Mouse (Mus musculus): Measurements from ENCODE around the gene Tmprss4. TPM values are rescaled to one million over a fixed set of nuclear protein-coding genes. Genes with fewer than 3 reads are reported as not detected.

Gene Tmprss4
- polyA plus RNA-seq, 1 experiment from 2014 or later: not detected

DNA sequence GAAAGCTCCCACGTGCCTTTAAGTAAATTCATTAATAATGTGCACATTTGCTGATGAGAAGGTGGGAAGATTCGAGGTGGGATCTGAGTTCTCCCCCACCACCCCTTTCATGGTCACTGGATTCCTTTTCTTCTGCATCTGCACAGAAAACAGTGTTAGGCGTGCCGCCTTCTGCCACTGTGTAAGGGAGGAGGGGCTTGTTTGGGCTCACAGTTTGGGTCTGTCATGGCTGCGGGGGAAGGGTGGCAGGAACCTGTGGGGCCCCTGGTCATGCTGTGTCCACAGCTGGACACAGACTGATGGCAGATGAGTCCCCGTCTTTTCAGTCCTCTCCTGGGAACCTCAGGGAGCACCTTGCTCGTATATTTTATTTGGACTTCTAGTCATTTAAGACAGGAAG lies 32.9 kb upstream of the Tmprss4 start:
- Histone ChIP-seq H3K27me3 (ENCODE audit: control insufficient read depth, insufficient read depth, low read depth, low read length) (no peaks in the 10 kb centered on the region), H3K27ac (ENCODE audit: low read length) (no peak overlapping the region), H3K4me2 (ENCODE audit: low read length) (no peak overlapping the region), H3K9ac (ENCODE audit: low read depth, low read length) (no peak overlapping the region), H3K4me1 (ENCODE audit: control insufficient read depth, insufficient read depth, low read length) (no peaks in the 10 kb centered on the region), H3K4me3 (ENCODE audit: low read depth, low read length) (no peak overlapping the region), H3K36me3 (ENCODE audit: control insufficient read depth, insufficient read depth, low read length) (no peaks in the 10 kb centered on the region), H3K9me3 (replicated peaks; ENCODE audit: control insufficient read depth, low read length, poor library complexity, severe bottlenecking) (no peaks in the 10 kb centered on the region)
- WGBS: 45% methylated on average over 7 of the region's 7 CpGs
- ATAC-seq: no peak

DNA sequence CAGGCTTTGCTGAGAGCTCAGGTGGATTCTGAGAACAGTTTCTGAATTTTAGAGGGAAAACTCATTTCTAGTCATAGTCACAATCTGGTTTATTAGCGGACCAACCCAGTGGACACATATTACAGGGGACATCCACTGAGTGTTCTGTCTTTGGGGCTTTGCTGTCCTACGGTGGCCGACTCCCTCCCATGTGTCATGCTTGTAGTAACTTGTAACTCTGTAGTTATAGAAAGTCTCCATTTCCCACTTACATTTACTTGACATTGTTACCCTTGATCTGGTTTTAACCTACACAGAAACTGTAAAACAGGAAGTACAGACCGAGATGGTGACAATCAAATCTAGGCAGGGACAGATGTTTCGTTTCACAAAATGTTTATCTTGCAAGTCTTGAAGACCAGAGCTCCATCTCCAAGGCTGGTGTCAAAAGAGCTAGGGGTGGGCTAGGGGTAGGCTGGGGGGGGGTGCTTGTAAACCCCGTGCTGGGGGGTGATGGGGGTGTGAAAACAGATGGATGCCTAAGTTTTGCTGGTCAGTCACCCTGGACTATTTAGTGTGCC lies 31.9 kb upstream of the Tmprss4 start:
- H3K4me3 ChIP-seq (ENCODE audit: low read depth, low read length): no peak overlapping the region

DNA sequence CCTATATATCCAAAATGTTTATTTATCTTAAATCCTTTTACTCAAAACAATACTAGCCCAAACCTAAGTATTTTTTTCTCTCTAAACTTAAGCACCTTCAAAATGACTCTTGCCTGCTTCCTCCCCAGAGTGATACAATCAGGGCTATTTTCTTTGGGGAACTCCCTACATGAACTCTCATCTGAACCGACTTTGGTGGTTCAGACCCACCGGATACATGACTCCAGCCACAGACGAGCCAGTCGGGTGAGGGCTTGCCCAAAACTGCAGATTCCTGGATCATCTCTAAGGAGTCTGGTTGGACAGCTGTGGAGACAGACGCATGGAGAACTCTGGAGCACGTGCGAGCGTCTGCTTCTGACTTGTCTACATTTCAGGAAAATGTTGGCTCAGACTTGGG lies 25.5 kb upstream of the Tmprss4 start:
- Histone ChIP-seq H3K4me3 (ENCODE audit: low read depth, low read length) (no peak overlapping the region), H3K27ac (ENCODE audit: low read length) (no peak overlapping the region), H3K4me1 (ENCODE audit: control insufficient read depth, insufficient read depth, low read length) (no peaks in the 10 kb centered on the region), H3K4me2 (ENCODE audit: low read length) (no peak overlapping the region), H3K9ac (ENCODE audit: low read depth, low read length) (no peak overlapping the region), H3K27me3 (ENCODE audit: control insufficient read depth, insufficient read depth, low read depth, low read length) (no peaks in the 10 kb centered on the region), H3K36me3 (ENCODE audit: control insufficient read depth, insufficient read depth, low read length) (no peaks in the 10 kb centered on the region), H3K9me3 (replicated peaks; ENCODE audit: control insufficient read depth, low read length, poor library complexity, severe bottlenecking) (no peaks in the 10 kb centered on the region)
- ATAC-seq: no peak
- 87% methylated on average over 8 of the region's 8 CpGs for WGBS

More for the DNA sequence above, 31.9 kb upstream of the Tmprss4 start:
- 93% methylated on average over 6 of the region's 6 CpGs for WGBS
- no peaks in the 10 kb centered on the region for H3K4me1 ChIP-seq (ENCODE audit: control insufficient read depth, insufficient read depth, low read length)
- ATAC-seq: no peak
- H3K9ac ChIP-seq (ENCODE audit: low read depth, low read length): no peak overlapping the region
- H3K9me3 ChIP-seq (replicated peaks; ENCODE audit: control insufficient read depth, low read length, poor library complexity, severe bottlenecking): no peaks in the 10 kb centered on the region
- H3K27me3 ChIP-seq (ENCODE audit: control insufficient read depth, insufficient read depth, low read depth, low read length): no peaks in the 10 kb centered on the region
- no peak overlapping the region for H3K4me2 ChIP-seq (ENCODE audit: low read length)
- no peaks in the 10 kb centered on the region for H3K36me3 ChIP-seq (ENCODE audit: control insufficient read depth, insufficient read depth, low read length)
- H3K27ac ChIP-seq (ENCODE audit: low read length): no peak overlapping the region

DNA sequence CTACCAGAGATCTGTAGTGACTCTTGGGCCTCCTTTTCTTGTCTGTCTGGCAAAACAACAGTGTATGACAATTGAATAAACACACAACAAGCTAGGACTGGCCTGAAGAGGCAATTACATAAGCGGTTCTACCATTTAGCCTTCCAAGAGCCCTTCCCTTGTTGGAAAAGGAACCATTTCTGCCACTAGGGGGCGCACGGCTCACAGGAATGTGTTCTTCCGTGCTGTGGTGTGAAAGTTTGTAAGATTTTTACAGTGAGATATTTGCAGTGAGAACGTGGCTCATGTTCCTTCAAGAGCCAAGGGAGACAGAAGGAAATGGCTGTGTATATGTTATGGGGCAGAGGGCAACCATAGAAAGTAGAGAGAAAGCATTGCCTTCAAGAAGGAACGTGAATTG lies 17.7 kb upstream of the Tmprss4 start:
- Histone ChIP-seq H3K4me1 (ENCODE audit: control insufficient read depth, insufficient read depth, low read length) (no peaks in the 10 kb centered on the region), H3K4me2 (ENCODE audit: low read length) (no peak overlapping the region), H3K36me3 (ENCODE audit: control insufficient read depth, insufficient read depth, low read length) (no peaks in the 10 kb centered on the region), H3K27ac (ENCODE audit: low read length) (no peak overlapping the region), H3K4me3 (ENCODE audit: low read depth, low read length) (no peak overlapping the region), H3K27me3 (ENCODE audit: control insufficient read depth, insufficient read depth, low read depth, low read length) (no peaks in the 10 kb centered on the region), H3K9me3 (replicated peaks; ENCODE audit: control insufficient read depth, low read length, poor library complexity, severe bottlenecking) (no peaks in the 10 kb centered on the region), H3K9ac (ENCODE audit: low read depth, low read length) (no peak overlapping the region)
- 17% methylated on average over 6 of the region's 6 CpGs for WGBS
- ATAC-seq: no peak; the same call in 1 of the 2 replicates

DNA sequence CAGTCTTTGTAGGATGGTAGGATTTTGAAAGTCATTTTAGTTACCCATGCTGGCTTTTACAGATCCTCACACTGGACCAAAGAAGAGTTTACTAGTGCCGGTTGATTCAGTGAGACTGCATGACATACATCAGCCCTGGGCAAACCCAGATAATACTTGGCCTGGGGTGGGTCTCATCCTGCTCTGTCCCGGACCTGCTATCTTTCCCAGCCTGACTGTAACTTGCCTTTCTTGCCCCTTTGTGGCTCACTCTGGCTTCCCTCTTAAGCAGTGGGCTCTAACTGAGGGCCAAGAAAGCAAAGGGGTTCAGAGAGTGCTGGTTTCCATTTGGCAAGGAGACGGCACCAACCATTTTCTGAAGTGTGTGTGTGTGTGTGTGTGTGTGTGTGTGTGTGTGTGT lies 15.8 kb upstream of the Tmprss4 start:
- Histone ChIP-seq H3K27ac (ENCODE audit: low read length) (no peak overlapping the region), H3K9me3 (replicated peaks; ENCODE audit: control insufficient read depth, low read length, poor library complexity, severe bottlenecking) (no peaks in the 10 kb centered on the region), H3K9ac (ENCODE audit: low read depth, low read length) (no peak overlapping the region), H3K4me1 (ENCODE audit: control insufficient read depth, insufficient read depth, low read length) (no peaks in the 10 kb centered on the region; the same call in 1 of the 2 replicates), H3K27me3 (ENCODE audit: control insufficient read depth, insufficient read depth, low read depth, low read length) (no peaks in the 10 kb centered on the region), H3K36me3 (ENCODE audit: control insufficient read depth, insufficient read depth, low read length) (no peaks in the 10 kb centered on the region), H3K4me3 (ENCODE audit: low read depth, low read length) (no peak overlapping the region), H3K4me2 (ENCODE audit: low read length) (no peak overlapping the region)
- no peak for ATAC-seq
- 92% methylated on average over 3 of the region's 3 CpGs for WGBS

DNA sequence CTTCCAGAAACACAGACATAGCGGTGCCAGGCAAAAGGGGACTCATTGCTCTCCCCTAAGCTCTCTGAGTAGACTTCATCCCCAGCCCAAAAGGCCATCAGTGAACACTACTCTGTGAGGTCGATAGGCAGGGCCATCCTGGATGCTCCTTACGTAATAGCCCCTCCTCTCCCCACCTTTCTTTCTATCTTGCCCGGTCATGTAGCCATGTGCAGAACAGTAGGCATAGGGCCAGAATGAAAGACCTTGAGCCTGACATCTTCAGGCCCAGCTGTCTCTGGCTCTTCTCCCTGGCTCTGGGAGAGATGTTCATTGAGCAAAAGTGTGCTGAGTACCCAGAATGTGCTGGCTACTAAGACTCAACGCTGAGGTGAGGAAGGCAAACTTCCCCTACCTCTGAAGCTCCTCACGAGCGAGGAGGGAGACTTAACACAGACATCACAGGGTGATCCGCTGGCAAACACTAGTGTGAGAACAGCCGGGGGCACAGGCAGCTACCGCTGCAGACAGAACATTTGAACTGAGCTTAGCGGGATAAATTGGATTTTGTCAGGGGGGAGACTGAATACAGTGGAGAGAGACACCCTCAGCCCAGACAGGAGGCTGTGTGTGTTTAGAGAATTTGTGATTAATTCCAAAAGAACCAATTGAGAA lies 11.8 kb upstream of the Tmprss4 start:
- no peaks in the 10 kb centered on the region for H3K27me3 ChIP-seq (ENCODE audit: control insufficient read depth, insufficient read depth, low read depth, low read length)
- 54% methylated on average over 11 of the region's 11 CpGs for WGBS

DNA sequence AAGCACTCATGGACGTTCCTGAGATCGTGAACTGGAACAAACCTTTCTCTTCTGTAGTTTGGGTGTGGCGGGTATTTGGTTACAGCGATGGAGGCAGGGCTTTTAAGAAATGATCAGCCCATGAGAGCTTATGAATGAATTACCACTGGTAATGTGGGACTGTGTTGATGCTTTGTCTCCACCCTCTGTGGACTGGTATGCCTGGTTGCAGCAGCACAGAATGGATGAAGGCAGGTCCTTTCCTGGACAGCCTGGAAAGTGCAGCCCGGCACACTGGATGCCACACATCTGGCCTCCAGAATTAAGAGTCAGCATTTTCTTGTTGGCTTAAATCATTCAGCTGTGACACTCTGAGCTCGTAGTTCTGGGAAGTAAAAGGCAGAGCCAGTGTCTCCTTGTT lies 8.1 kb upstream of the Tmprss4 start:
- Histone ChIP-seq H3K36me3 (ENCODE audit: control insufficient read depth, insufficient read depth, low read length) (no peaks in the 10 kb centered on the region), H3K9me3 (replicated peaks; ENCODE audit: control insufficient read depth, low read length, poor library complexity, severe bottlenecking) (no peaks in the 10 kb centered on the region), H3K4me3 (ENCODE audit: low read depth, low read length) (no peak overlapping the region), H3K27me3 (ENCODE audit: control insufficient read depth, insufficient read depth, low read depth, low read length) (no peaks in the 10 kb centered on the region), H3K9ac (ENCODE audit: low read depth, low read length) (no peak overlapping the region), H3K4me1 (ENCODE audit: control insufficient read depth, insufficient read depth, low read length) (no peaks in the 10 kb centered on the region; the same call in 1 of the 2 replicates), H3K27ac (ENCODE audit: low read length) (no peak overlapping the region), H3K4me2 (ENCODE audit: low read length) (no peak overlapping the region)
- no peak for ATAC-seq
- WGBS: 65% methylated on average over 6 of the region's 6 CpGs

More for the DNA sequence above, 11.8 kb upstream of the Tmprss4 start:
- H3K4me1 ChIP-seq (ENCODE audit: control insufficient read depth, insufficient read depth, low read length): no peaks in the 10 kb centered on the region; the same call in 1 of the 2 replicates
- no peak for ATAC-seq
- H3K27ac ChIP-seq (ENCODE audit: low read length): no peak overlapping the region
- H3K4me2 ChIP-seq (ENCODE audit: low read length): no peak overlapping the region
- H3K36me3 ChIP-seq (ENCODE audit: control insufficient read depth, insufficient read depth, low read length): no peaks in the 10 kb centered on the region
- no peaks in the 10 kb centered on the region for H3K9me3 ChIP-seq (replicated peaks; ENCODE audit: control insufficient read depth, low read length, poor library complexity, severe bottlenecking)
- no peak overlapping the region for H3K9ac ChIP-seq (ENCODE audit: low read depth, low read length)
- no peak overlapping the region for H3K4me3 ChIP-seq (ENCODE audit: low read depth, low read length)

DNA sequence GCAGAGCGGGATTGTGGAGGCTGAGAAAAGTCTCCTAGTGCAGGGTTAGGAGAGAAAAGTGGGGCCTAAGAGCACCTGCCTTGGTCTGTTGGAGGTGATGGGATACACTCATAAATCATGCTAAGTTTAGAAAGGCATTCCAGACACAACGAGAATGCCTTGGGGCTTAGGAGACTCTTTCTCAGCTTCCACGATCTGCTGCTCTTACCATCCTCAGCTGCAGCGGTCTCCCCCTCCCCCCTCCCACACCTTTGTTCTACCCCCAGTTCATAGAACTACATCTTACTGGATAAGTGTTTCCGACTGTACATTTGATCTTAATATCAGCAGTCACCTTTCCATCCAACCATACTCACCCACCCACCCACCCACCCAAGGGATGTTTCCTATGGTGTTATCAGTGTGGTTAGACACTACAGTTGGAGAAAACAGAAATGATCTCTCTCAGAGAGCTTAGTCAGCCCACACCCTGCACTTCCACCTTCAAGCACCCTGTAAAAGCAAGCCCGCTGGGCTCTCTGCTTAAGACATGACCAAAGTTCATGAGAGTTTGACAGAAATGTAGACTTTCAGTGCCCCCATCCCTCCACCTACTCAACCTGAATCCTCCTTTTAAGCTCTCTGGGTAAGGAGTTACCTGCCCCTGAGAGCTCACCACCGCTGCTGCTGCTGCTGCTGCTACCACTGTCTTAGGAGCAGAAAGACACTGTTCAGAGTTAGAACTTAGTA lies 3.3 kb upstream of the Tmprss4 start:
- Histone ChIP-seq H3K36me3 (ENCODE audit: control insufficient read depth, insufficient read depth, low read length) (no peaks in the 10 kb centered on the region), H3K27me3 (ENCODE audit: control insufficient read depth, insufficient read depth, low read depth, low read length) (no peaks in the 10 kb centered on the region), H3K4me2 (ENCODE audit: low read length) (no peak overlapping the region), H3K9me3 (replicated peaks; ENCODE audit: control insufficient read depth, low read length, poor library complexity, severe bottlenecking) (no peaks in the 10 kb centered on the region), H3K4me3 (ENCODE audit: low read depth, low read length) (no peak overlapping the region), H3K27ac (ENCODE audit: low read length) (no peak overlapping the region), H3K9ac (ENCODE audit: low read depth, low read length) (no peak overlapping the region), H3K4me1 (ENCODE audit: control insufficient read depth, insufficient read depth, low read length) (no peaks in the 10 kb centered on the region)
- 82% methylated on average over 7 of the region's 7 CpGs for WGBS
- no peak for ATAC-seq

DNA sequence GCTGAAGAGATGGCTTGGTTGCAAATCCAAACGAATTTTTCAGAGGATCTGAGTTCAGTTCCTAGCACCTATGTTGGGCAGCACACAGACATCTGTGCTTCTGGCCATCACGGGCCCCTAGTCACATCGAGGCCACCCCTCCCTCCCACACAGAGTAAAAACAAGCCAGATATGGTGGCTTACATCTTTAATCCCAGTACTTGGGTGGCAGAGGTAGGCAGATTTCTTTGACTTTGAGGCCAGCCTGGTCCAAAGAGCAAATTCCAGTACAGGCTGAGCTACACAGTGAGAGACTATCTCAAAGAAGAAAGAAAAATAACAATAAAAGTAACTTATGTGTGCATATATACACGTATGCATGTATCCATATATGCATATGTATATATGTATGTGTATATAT lies 2.2 kb upstream of the Tmprss4 start:
- H3K27ac ChIP-seq (ENCODE audit: low read length): no peak overlapping the region
- no peak overlapping the region for H3K9ac ChIP-seq (ENCODE audit: low read depth, low read length)
- 74% methylated on average over 4 of the region's 4 CpGs for WGBS
- no peaks in the 10 kb centered on the region for H3K27me3 ChIP-seq (ENCODE audit: control insufficient read depth, insufficient read depth, low read depth, low read length)
- no peaks in the 10 kb centered on the region for H3K36me3 ChIP-seq (ENCODE audit: control insufficient read depth, insufficient read depth, low read length)
- H3K9me3 ChIP-seq (replicated peaks; ENCODE audit: control insufficient read depth, low read length, poor library complexity, severe bottlenecking): no peaks in the 10 kb centered on the region
- no peak overlapping the region for H3K4me2 ChIP-seq (ENCODE audit: low read length)
- no peak overlapping the region for H3K4me3 ChIP-seq (ENCODE audit: low read depth, low read length)
- no peak for ATAC-seq
- H3K4me1 ChIP-seq (ENCODE audit: control insufficient read depth, insufficient read depth, low read length): no peaks in the 10 kb centered on the region

Data from midbrain, embryonic 16.5 days (tissue).